Mouse (Mus musculus) forebrain, embryonic 14.5 days (tissue): ENCODE results near the gene Fxyd7. TPM values are rescaled to one million over a fixed set of nuclear protein-coding genes. Genes with fewer than 3 reads are reported as not detected.
A peak's percentile ranks its signal among the peaks of the same experiment; 100 is the strongest.

Source experiments
- ATAC-seq: fragments of 200-750 bp; cut with Nextera tagmentation; 2 replicates; pipeline ENCODE4 v1.8.0; 2017; ENCODE audit warnings: mild to moderate bottlenecking, moderate library complexity
- DNase-seq: peaks from one replicate; pipeline ENCODE4 v3.0.0-alpha.2; 2015; ENCODE audit warnings: low spot score
- H3K27ac ChIP-seq: fragments of 300-500 bp; sonication (generic); 2 replicates; pipeline ENCODE4 v1.5.1; 2014; ENCODE audit warnings: low read depth, mild to moderate bottlenecking, control low read depth, low read length, moderate library complexity
- H3K27me3 ChIP-seq: fragments of 300-500 bp; sonication (generic); replicated peaks from 2 replicates; pipeline ENCODE4 v1.6.1; 2014; ENCODE audit warnings: low read length, control low read depth, mixed read lengths; ENCODE audit not compliant: control insufficient read depth, insufficient read depth
- H3K36me3 ChIP-seq: fragments of 300-500 bp; sonication (generic); 2 replicates; pipeline ENCODE4 v1.6.1; 2014; ENCODE audit warnings: low read length, control low read depth; ENCODE audit not compliant: control insufficient read depth, insufficient read depth
- H3K4me1 ChIP-seq: fragments of 300-500 bp; sonication (generic); 2 replicates; pipeline ENCODE4 v1.6.1; 2014; ENCODE audit warnings: antibody characterized with exemption, low read length, control low read depth; ENCODE audit not compliant: control insufficient read depth, insufficient read depth
- H3K4me2 ChIP-seq: fragments of 300-500 bp; sonication (generic); 2 replicates; pipeline ENCODE4 v1.6.1; 2014; ENCODE audit warnings: mild to moderate bottlenecking, control low read depth, low read length
- H3K4me3 ChIP-seq: fragments of 300-500 bp; sonication (generic); 2 replicates; pipeline ENCODE4 v1.5.1; 2014; ENCODE audit warnings: low read depth, low read length, control low read depth
- H3K9ac ChIP-seq: fragments of 300-500 bp; sonication (generic); 2 replicates; pipeline ENCODE4 v1.6.1; 2014; ENCODE audit warnings: mild to moderate bottlenecking, low read length, control low read depth, moderate library complexity
- H3K9me3 ChIP-seq: fragments of 300-500 bp; sonication (generic); replicated peaks from 2 replicates; pipeline ENCODE4 v1.6.1; 2016; ENCODE audit warnings: low read length, control low read depth, mixed read lengths; ENCODE audit not compliant: control insufficient read depth
- WGBS: fragments of 180-500 bp; shearing (Covaris S2); extraction: QIAGEN DNeasy Blood & Tissue Kit; methylation state at CpG from one replicate; pipeline ENCODE4 v1.1.7; 2014; 5-methylcytosine and 5-hydroxymethylcytosine counted together
- polyA plus RNA-seq: library from polyadenylated mRNA; unstranded; fragments of >200 nt; fragmentation: Nextera tagmentation; extraction: Ambion mirVana; gene quantifications from 2 replicates; pipeline ENCODE4 v1.2.1, GENCODE M21; 2014

Fxyd7 gene
- polyA plus RNA-seq, 1 experiment from 2014 or later: 46.8 TPM

DNA sequence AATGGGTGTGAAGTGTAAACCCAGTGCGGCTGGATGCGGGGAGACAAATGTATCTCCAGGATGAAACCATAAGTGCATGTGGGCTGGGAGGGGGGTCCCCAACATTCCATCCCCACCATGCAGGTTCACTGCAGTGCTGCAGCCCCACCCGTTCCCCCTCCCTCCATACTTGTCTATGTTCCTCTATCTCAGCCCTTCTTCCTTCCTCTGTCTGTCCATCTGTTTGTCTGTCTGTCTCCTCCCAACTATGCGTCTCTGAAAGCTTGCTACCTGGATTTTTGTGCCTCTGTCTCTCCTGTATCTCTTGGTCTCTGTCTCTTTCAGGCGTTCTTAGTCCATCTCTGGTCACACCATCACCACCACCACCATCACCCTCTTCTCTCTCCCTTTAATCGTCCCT is 780 bp downstream of the Fxyd7 start:
- Histone ChIP-seq H3K27ac (no peak overlapping the region), H3K27me3 (peaks cover 43% of the 10 kb centered on the region), H3K9ac (peak overlapping the region; percentile 38), H3K4me1 (peaks cover 11% of the 10 kb centered on the region), H3K4me3 (peak overlapping the region; percentile 27), H3K4me2 (peak overlapping the region; percentile 53), H3K9me3 (no peaks in the 10 kb centered on the region), H3K36me3 (no peaks in the 10 kb centered on the region)
- 1% methylated on average over 6 of the region's 6 CpGs for WGBS
- ATAC-seq: 0 out of 2 replicates have a peak, but pooled peaks have one; percentile 4
- no peak for DNase-seq

DNA sequence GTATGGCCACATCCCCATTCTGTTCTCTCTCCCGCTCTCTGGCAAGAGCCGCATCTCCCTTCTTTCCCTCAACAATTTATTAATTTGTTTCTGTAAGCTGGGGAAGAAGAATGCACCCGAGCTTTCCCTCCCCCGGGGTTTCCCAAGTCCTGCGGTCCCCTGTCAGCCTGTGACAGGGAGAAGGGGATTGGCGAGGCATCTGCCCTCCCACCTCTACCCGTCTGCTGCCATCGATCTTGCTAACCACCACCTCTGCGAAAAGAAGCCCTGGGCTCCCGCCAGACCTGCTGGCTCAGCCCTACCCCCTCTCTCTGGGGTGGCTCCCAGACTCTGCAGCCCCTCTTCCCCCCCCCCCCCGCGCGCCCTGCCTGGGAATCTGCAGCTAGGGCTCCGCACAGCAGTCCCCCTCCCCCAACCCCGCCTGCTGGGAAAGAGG is 1.4 kb downstream of the Fxyd7 start:
- peaks cover 11% of the 10 kb centered on the region for H3K4me1 ChIP-seq
- under 1% methylated on average over 12 of the region's 15 CpGs for WGBS
- peak overlapping the region; percentile 38 for H3K9ac ChIP-seq
- H3K36me3 ChIP-seq: no peaks in the 10 kb centered on the region
- no peaks in the 10 kb centered on the region for H3K9me3 ChIP-seq
- peaks cover 43% of the 10 kb centered on the region for H3K27me3 ChIP-seq
- peak overlapping the region; percentile 5; the same call in 1 of the 2 replicates for H3K27ac ChIP-seq
- peak overlapping the region; percentile 53 for H3K4me2 ChIP-seq
- peak overlapping the region; percentile 27 for H3K4me3 ChIP-seq
- DNase-seq: peak; percentile 61
- ATAC-seq: peak; percentile 51

DNA sequence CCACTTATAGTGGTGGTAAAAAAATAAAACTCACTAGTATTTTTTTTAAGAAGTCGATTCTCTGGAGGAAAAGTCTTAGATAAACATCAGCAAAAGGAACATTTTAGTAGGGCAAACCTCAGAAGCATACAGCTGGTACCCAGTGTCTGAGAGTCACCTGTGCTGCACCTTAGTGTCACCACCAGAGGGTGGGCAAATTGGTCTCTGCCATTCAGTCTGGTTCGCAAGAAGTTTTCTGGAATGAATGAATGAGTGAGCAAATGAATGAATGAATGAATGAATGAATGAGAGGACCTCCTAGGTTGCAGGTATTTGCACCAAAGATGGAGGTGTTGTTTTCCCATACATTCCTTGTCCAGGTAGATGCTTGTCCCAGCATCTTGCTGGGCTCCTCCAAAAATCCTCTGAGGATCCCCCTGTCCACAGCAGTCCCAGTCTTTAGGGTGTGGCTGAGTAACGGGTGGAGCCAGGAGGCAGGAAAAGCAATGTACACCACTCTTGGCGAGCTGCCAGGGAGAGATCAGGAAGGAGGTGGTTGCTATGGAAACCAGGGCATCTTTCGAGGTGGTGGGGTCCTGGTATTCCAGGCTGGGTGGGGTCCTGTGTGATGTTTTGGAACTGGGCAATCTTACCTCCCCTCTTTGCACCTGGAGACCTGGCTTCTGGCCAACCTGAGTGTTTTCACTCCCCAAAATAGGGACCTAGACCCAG is 2.0 kb downstream of the Fxyd7 start:
- Histone ChIP-seq H3K27ac (0 out of 2 replicates have a peak overlapping the region, but pooled peaks have one; percentile 5), H3K9ac (peak overlapping the region; percentile 38), H3K4me1 (peaks cover 11% of the 10 kb centered on the region), H3K4me2 (peak overlapping the region; percentile 53), H3K27me3 (peaks cover 46% of the 10 kb centered on the region), H3K4me3 (peak overlapping the region; percentile 27), H3K9me3 (no peaks in the 10 kb centered on the region), H3K36me3 (no peaks in the 10 kb centered on the region)
- DNase-seq (peak; percentile 79), ATAC-seq (peak; percentile 18; the same call in 1 of the 2 replicates)
- 18% methylated on average over 5 of the region's 5 CpGs for WGBS

DNA sequence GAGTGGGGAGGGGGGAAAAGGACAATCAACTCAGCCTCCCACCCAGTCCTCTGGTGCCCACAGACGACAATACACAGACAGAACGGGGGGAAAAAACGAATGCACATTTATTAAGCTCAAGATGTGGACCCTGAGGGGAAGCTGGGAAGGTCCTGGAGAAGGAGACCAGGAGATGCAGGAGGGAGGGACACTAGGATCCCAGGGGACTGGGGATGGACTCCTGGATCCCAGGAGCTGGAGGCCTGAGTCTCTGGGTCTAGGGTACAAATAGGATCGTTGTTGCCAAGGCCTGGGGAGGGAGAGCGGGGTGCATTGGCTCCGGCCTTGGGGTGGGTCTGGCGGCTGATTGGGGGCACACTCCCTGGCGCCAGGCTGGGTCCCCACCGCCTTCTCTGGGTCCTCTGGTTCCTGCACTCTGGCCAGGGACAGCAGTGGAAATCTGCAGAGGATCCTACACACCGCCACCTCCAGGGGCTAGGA is 8.8 kb downstream of the Fxyd7 start, which contains the start of gene Fxyd5:
Gene Fxyd5 (minus strand): TSS at position 51 of the 480 bp plus-strand sequence.
- no peaks in the 10 kb centered on the region for H3K4me1 ChIP-seq
- DNase-seq (no peak), ATAC-seq (no peak)
- no peak within 1 kb of the TSS for H3K27ac ChIP-seq
- H3K4me3 ChIP-seq: no peak within 1 kb of the TSS; the same call in 1 of the 2 replicates
- no peaks in the 10 kb centered on the region for H3K9me3 ChIP-seq
- peak within 1 kb of the TSS; percentile 33; the same call in 1 of the 2 replicates for H3K4me2 ChIP-seq
- 34% methylated on average over 10 of the region's 10 CpGs for WGBS
- H3K27me3 ChIP-seq: peaks cover 13% of the 10 kb centered on the region; the same call in 1 of the 2 replicates
- H3K36me3 ChIP-seq: no peaks in the 10 kb centered on the region
- H3K9ac ChIP-seq: no peak within 1 kb of the TSS; the same call in 1 of the 2 replicates

DNA sequence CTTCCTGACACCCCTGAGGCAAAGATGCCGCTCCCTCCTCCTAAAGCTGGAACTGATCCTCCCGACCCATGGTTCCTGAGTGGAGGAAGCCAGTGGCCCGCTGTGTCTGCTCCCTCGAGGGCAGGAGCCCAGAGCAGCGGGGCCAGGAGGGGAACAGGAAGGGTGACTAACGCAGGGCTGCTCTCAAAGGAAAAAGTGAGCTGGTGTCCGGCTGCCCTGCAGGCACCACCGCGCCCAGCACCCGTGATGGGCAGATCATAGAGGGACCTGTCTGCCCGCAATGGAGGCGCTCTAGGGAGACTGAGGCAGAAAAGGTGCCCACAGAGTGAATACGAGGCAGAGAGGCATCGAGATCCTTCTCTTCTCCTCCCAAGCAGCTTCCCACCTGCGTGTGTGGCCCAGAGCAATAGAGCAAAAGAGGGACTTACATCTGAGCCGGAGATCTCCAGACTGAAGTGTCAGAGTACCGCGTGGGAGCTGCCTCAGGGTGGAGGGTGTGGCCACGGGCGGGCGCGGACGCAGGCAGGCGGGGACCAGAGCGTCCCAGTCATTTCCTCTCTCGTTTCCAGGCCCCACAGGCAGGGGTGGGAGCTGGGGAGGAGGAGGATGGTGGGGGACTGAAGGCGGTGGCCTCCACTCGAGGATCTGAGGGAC is 9.5 kb downstream of the Fxyd7 start:
- H3K4me1 ChIP-seq: no peaks in the 10 kb centered on the region
- no peak overlapping the region; the same call in 1 of the 2 replicates for H3K4me3 ChIP-seq
- WGBS: 3% methylated on average over 28 of the region's 28 CpGs
- no peak overlapping the region for H3K27ac ChIP-seq
- ATAC-seq (no peak), DNase-seq (no peak)
- H3K27me3 ChIP-seq: peaks cover 13% of the 10 kb centered on the region; the same call in 1 of the 2 replicates
- H3K4me2 ChIP-seq: peak overlapping the region; percentile 33; the same call in 1 of the 2 replicates
- no peaks in the 10 kb centered on the region for H3K36me3 ChIP-seq
- no peak overlapping the region; the same call in 1 of the 2 replicates for H3K9ac ChIP-seq
- no peaks in the 10 kb centered on the region for H3K9me3 ChIP-seq

DNA sequence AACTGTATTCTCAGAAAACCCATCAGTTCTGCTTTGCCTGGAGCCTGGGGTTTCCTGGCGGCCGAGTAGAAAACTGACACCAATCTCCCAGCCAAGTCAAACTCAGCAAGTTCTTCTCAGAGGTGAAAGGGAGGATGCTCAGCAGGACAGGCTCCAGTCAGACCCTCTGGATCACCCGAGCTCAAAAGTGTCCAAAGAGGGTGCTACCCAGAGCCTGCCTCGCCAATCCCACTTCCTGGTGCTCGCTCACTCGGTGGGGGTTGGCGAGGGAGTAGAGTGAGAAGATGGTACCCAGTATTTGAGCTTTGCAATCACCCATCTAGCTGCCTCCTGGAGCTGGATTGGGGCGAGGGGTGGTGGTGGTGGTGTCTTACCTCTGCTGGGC is 10.3 kb downstream of the Fxyd7 start:
- Histone ChIP-seq H3K36me3 (no peaks in the 10 kb centered on the region), H3K9me3 (no peaks in the 10 kb centered on the region), H3K9ac (no peak overlapping the region), H3K27me3 (peaks cover 13% of the 10 kb centered on the region; the same call in 1 of the 2 replicates), H3K4me1 (no peaks in the 10 kb centered on the region), H3K4me2 (no peak overlapping the region), H3K27ac (no peak overlapping the region), H3K4me3 (no peak overlapping the region)
- ATAC-seq: no peak
- DNase-seq: no peak
- 42% methylated on average over 8 of the region's 8 CpGs for WGBS

DNA sequence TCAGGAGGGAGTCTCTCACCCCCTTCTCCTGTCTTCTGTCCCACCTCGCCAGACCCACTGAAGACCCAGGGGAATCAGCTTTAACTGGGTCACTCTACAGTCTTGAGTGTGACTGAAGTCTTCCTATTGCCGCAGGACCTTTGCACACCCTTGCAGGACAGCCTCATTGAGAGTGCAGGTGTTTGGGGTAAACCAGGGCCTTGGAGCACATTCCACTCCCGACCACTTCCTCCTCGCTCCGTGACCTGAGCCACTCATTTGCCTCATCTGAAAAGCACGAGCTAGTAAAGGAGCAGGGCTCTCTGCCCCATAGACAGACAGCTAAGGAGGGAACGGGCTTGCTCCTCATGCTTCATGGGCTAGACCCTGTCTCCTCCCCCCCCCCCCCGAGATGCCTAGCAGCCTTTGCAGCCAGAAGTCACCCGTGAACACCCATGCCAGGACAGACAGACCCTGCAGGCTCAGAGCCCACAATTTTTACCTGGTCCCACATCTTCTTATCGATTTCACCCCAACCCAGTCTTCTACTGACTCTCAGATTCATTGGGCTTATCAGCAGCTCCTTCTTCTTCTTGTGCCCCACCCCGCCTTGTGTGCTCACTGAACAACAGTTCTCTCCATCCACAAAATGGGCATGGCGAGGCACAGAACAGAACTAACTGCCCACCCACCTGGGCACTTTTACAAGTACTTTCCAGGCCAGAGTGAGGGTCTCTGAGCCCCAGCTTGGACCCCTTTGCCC is 10.8 kb downstream of the Fxyd7 start:
- H3K27me3 ChIP-seq: peaks cover 13% of the 10 kb centered on the region; the same call in 1 of the 2 replicates
- no peak for ATAC-seq

DNA sequence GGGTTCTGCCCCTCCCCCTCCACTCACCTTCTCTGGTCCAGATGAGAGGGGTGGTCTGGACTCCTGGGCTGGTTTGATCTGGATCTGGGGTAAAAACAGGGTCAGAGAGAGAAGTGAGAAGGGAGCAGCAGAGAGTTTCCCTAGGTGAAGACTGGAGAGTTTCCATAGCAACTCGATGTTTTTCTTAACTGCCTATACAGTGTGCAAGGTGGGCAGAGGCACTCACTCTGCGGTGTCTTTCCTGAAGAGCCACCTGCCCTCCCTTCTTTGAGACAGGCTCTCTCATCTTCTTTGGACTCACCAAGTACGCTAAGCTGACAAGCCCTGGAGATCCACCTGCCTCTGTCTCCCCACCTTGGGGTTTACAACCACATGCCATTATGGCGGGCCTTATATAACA is 12.3 kb downstream of the Fxyd7 start:
- H3K4me3 ChIP-seq: no peak overlapping the region
- H3K9me3 ChIP-seq: no peaks in the 10 kb centered on the region
- ATAC-seq (no peak), DNase-seq (no peak)
- H3K27ac ChIP-seq: no peak overlapping the region
- H3K36me3 ChIP-seq: no peaks in the 10 kb centered on the region
- no peak overlapping the region for H3K9ac ChIP-seq
- WGBS: 86% methylated on average over 4 of the region's 4 CpGs
- no peaks in the 10 kb centered on the region for H3K4me1 ChIP-seq
- H3K27me3 ChIP-seq: peaks cover 9% of the 10 kb centered on the region; the same call in 1 of the 2 replicates
- no peak overlapping the region for H3K4me2 ChIP-seq

More for the DNA sequence above, 10.8 kb downstream of the Fxyd7 start:
- WGBS: 83% methylated on average over 12 of the region's 12 CpGs
- Histone ChIP-seq H3K4me2 (no peak overlapping the region), H3K4me3 (no peak overlapping the region), H3K36me3 (no peaks in the 10 kb centered on the region), H3K27ac (no peak overlapping the region), H3K4me1 (no peaks in the 10 kb centered on the region), H3K9ac (no peak overlapping the region), H3K9me3 (no peaks in the 10 kb centered on the region)
- no peak for DNase-seq
